Mouse (Mus musculus) C2C12 (cell line): ENCODE results near the gene Rab40c.

ENCODE experiments used
- CEBPB ChIP-seq: IDR thresholded peaks from one replicate; pipeline ENCODE4 v1.6.1; 2011; ENCODE audit warnings: low read depth, mild to moderate bottlenecking, control low read depth, moderate library complexity
- CTCF ChIP-seq: IDR thresholded peaks from one replicate; pipeline ENCODE4 v1.5.1; 2011; ENCODE audit not compliant: control insufficient read depth, insufficient read depth, insufficient read length
- FOSL1 ChIP-seq: IDR thresholded peaks from one replicate; pipeline ENCODE4 v1.8.0; 2011; ENCODE audit warnings: mild to moderate bottlenecking, low read length; ENCODE audit not compliant: poor library complexity, insufficient read depth, severe bottlenecking
- MAX ChIP-seq: IDR thresholded peaks from one replicate; pipeline ENCODE4 v1.6.1; 2011; ENCODE audit warnings: mild to moderate bottlenecking, control low read depth
- USF1 ChIP-seq: IDR thresholded peaks from one replicate; pipeline ENCODE4 v1.6.1; 2011; ENCODE audit warnings: low read depth, mild to moderate bottlenecking, control low read depth, moderate library complexity

DNA sequence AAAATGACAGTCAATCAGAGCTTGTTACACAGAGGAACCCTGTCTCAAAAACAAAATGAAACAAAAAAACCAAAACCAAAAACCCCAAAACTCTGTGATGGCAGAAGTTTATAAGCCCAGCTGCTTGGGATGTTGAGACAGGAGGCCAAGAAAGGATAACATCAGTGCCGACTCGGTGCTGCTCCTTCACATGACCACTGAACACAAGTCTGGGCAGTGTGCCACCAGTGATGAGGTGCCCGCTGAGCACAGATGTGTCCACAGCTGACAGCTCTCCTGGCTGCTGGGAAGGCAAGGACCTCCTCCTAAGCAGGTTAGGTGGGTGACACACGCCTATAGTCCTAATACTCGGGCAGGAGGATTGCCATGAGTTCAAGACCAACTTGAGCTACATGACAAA, 2.6 kb upstream of the Rab40c start:
- TF ChIP-seq CTCF (no peak), CEBPB (no peak), FOSL1 (no peak), USF1 (no peak), MAX (no peak)
